Mouse (Mus musculus) midbrain, embryonic 14.5 days (tissue): ENCODE data around the gene Stard13. TPM values are rescaled to one million over a fixed set of nuclear protein-coding genes. Genes with fewer than 3 reads are reported as not detected.

Experiments
- ATAC-seq: fragments of 200-750 bp; cut with Nextera tagmentation; 2 replicates; pipeline ENCODE4 v1.8.0; 2017; ENCODE audit warnings: moderate number of reproducible peaks, moderate library complexity; ENCODE audit not compliant: low FRiP score, low TSS enrichment
- DNase-seq: peaks from one replicate; pipeline ENCODE4 v3.0.0-alpha.2; 2015
- H3K27ac ChIP-seq: fragments of 300-500 bp; sonication (generic); replicated peaks from 2 replicates; pipeline ENCODE4 v1.5.1; 2014; ENCODE audit warnings: mild to moderate bottlenecking, low read depth, low read length, moderate library complexity
- H3K27me3 ChIP-seq: fragments of 300-500 bp; sonication (generic); 2 replicates; pipeline ENCODE4 v1.6.1; 2014; ENCODE audit warnings: low read length, control low read depth, mixed read lengths; ENCODE audit not compliant: control insufficient read depth, insufficient read depth
- H3K36me3 ChIP-seq: fragments of 300-500 bp; sonication (generic); 2 replicates; pipeline ENCODE4 v1.6.1; 2014; ENCODE audit warnings: low read length, control low read depth; ENCODE audit not compliant: control insufficient read depth, insufficient read depth
- H3K4me1 ChIP-seq: fragments of 300-500 bp; sonication (generic); 2 replicates; pipeline ENCODE4 v1.6.1; 2014; ENCODE audit warnings: mild to moderate bottlenecking, antibody characterized with exemption, low read length, control low read depth; ENCODE audit not compliant: control insufficient read depth, insufficient read depth
- H3K4me2 ChIP-seq: fragments of 300-500 bp; sonication (generic); 2 replicates; pipeline ENCODE4 v1.6.1; 2014; ENCODE audit warnings: mild to moderate bottlenecking, low read length, moderate library complexity
- H3K4me3 ChIP-seq: fragments of 300-500 bp; sonication (generic); replicated peaks from 2 replicates; pipeline ENCODE4 v1.5.1; 2014; ENCODE audit warnings: low read depth, low read length
- H3K9ac ChIP-seq: fragments of 300-500 bp; sonication (generic); replicated peaks from 2 replicates; pipeline ENCODE4 v1.6.1; 2014; ENCODE audit warnings: mild to moderate bottlenecking, low read length, moderate library complexity
- H3K9me3 ChIP-seq: fragments of 300-500 bp; sonication (generic); 2 replicates; pipeline ENCODE4 v1.6.1; 2016; ENCODE audit warnings: low read length, control low read depth, mixed read lengths; ENCODE audit not compliant: control insufficient read depth
- WGBS: fragments of 180-500 bp; shearing (Covaris S2); extraction: QIAGEN DNeasy Blood & Tissue Kit; methylation state at CpG from one replicate; pipeline ENCODE4 v1.1.7; 2014; 5-methylcytosine and 5-hydroxymethylcytosine counted together
- polyA plus RNA-seq: library from polyadenylated mRNA; unstranded; fragments of >200 nt; fragmentation: Nextera tagmentation; extraction: Ambion mirVana; gene quantifications from 2 replicates; pipeline ENCODE4 v1.2.1, GENCODE M21; 2014

Gene Stard13
- polyA plus RNA-seq, 1 experiment from 2014 or later = 2.8 TPM

GRCm38 (mm10) chr5:151020831-151021230, 212.8 kb downstream of the Stard13 start:
- ATAC-seq (no peak), DNase-seq (no peak)
- no peaks in the 10 kb centered on the region for H3K9me3 ChIP-seq
- no peaks in the 10 kb centered on the region for H3K27me3 ChIP-seq
- H3K9ac ChIP-seq = no peak overlapping the region
- 85% methylated on average over 14 of the region's 14 CpGs for WGBS
- no peak overlapping the region for H3K4me3 ChIP-seq
- H3K36me3 ChIP-seq = no peaks in the 10 kb centered on the region
- 0 out of 2 replicates have a peak, but pooled peaks cover 2% of the 10 kb centered on the region for H3K4me1 ChIP-seq
- no peak overlapping the region for H3K4me2 ChIP-seq
- H3K27ac ChIP-seq = no peak overlapping the region

DNA sequence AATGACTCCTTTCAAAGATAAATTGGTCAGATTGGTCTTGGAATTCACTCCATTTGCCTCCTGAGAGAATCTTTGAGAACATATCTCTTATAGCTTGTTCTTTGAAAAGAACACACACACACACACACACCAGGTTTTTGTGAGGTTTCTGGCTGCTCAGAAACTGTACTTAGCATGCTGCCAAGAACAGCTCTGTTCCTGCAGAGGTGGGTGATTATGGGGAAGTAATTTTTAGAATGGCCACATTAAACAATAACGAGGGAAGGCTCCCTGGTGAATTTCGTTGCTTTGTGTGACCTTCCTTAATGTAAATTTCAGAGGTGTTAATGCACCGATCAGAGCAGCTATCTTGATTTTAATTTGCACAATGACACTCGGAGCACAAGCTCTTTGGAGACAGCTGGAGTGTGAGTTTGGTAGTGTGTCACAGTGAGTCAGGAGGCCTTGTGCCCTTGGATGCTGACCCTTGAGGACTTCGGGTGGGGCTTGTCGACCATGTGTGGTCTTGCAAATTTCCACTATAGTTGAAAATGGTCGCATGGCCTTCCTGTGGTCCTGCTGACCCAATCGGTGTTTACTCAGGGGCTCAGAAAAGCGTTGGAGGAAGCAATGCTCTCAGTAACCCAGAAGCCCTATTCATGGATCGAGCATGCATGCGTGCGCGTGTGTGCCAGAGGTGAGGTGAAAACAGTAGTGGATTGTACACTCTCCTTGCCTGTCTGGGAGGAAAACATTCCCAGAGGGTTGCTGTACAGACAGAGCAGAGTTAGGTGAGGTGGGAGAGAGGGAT, 213.4 kb downstream of the Stard13 start:
- 77% methylated on average over 13 of the region's 13 CpGs for WGBS
- Histone ChIP-seq H3K4me3 (no peak overlapping the region), H3K9ac (no peak overlapping the region), H3K9me3 (no peaks in the 10 kb centered on the region), H3K4me2 (no peak overlapping the region), H3K36me3 (no peaks in the 10 kb centered on the region), H3K27me3 (no peaks in the 10 kb centered on the region), H3K4me1 (0 out of 2 replicates have a peak, but pooled peaks cover 2% of the 10 kb centered on the region), H3K27ac (no peak overlapping the region)
- ATAC-seq (no peak), DNase-seq (no peak)

- DNase-seq (no peak), ATAC-seq (no peak)
- Histone ChIP-seq H3K36me3 (no peaks in the 10 kb centered on the region), H3K9me3 (no peaks in the 10 kb centered on the region), H3K27ac (no peak overlapping the region), H3K4me2 (no peak overlapping the region), H3K4me3 (no peak overlapping the region), H3K9ac (no peak overlapping the region), H3K4me1 (0 out of 2 replicates have a peak, but pooled peaks cover 2% of the 10 kb centered on the region), H3K27me3 (no peaks in the 10 kb centered on the region)
- 74% methylated on average over 5 of the region's 5 CpGs for WGBS
Observed at GRCm38 (mm10) chr5:151018959-151019358, 214.7 kb downstream of the Stard13 start.

GRCm38 (mm10) chr5:151018450-151018849, 215.2 kb downstream of the Stard13 start:
- Histone ChIP-seq H3K4me1 (0 out of 2 replicates have a peak, but pooled peaks cover 2% of the 10 kb centered on the region), H3K27ac (no peak overlapping the region), H3K4me3 (no peak overlapping the region), H3K27me3 (no peaks in the 10 kb centered on the region), H3K9me3 (no peaks in the 10 kb centered on the region), H3K9ac (no peak overlapping the region), H3K36me3 (no peaks in the 10 kb centered on the region), H3K4me2 (no peak overlapping the region)
- DNase-seq = no peak
- WGBS = 72% methylated on average over 5 of the region's 5 CpGs
- ATAC-seq = no peak

- no peak overlapping the region for H3K9ac ChIP-seq
- no peaks in the 10 kb centered on the region for H3K4me1 ChIP-seq
- H3K36me3 ChIP-seq = no peaks in the 10 kb centered on the region
- no peak overlapping the region for H3K27ac ChIP-seq
- no peak overlapping the region for H3K4me3 ChIP-seq
- H3K27me3 ChIP-seq = no peaks in the 10 kb centered on the region
- WGBS = 72% methylated on average over 1 of the region's 1 CpGs
- no peak overlapping the region for H3K4me2 ChIP-seq
- no peak for ATAC-seq
- DNase-seq = no peak
- no peaks in the 10 kb centered on the region for H3K9me3 ChIP-seq
Observed at GRCm38 (mm10) chr5:151004216-151004755, 229.3 kb downstream of the Stard13 start.

DNA sequence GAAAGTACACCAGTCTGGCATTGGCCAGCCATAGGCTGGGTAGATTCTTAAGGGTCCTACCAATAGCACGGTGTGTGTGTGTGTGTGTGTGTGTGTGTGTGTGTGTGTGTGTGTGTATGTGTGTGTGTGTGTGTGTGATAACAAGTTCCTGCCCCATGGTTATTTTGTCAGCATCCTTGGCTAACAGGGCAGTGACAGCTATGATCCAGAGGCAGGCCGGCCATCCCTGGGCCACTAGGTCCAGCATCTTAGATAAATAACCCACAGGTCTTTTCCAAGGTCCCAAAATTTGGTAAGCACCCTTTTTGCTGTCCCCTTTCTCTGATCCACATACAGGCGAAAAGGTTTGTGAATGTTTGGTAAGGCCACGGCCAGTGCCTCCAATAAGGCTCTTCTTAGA, 231.6 kb downstream of the Stard13 start:
- H3K4me2 ChIP-seq = no peak overlapping the region
- WGBS = 97% methylated on average over 4 of the region's 4 CpGs
- no peaks in the 10 kb centered on the region for H3K36me3 ChIP-seq
- DNase-seq = no peak
- no peaks in the 10 kb centered on the region for H3K4me1 ChIP-seq
- no peak for ATAC-seq
- no peaks in the 10 kb centered on the region for H3K9me3 ChIP-seq
- H3K27ac ChIP-seq = no peak overlapping the region
- H3K9ac ChIP-seq = no peak overlapping the region
- H3K27me3 ChIP-seq = no peaks in the 10 kb centered on the region
- H3K4me3 ChIP-seq = no peak overlapping the region

DNA sequence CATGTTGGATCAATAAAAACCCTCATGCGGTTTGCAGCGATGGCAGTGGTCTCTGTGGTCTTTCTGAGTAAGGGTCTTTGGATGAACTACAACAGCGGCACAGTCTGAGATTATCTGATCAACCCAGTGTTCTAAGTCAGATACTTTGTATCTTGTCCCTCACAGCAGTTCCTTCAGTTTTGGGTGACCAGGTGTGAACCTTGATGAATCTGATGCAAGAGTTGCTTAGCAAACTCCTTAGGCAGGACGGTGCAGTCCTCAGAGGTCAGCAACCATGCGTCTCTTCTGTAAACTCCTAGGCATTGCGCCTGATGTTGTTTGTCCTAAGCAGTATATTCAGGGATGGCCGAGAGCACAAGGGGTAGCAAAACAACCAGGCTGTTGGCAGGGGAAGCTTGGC, 232.5 kb downstream of the Stard13 start:
- Histone ChIP-seq H3K27me3 (no peaks in the 10 kb centered on the region), H3K9me3 (no peaks in the 10 kb centered on the region), H3K4me1 (no peaks in the 10 kb centered on the region), H3K27ac (no peak overlapping the region), H3K9ac (no peak overlapping the region), H3K4me2 (no peak overlapping the region), H3K4me3 (no peak overlapping the region), H3K36me3 (no peaks in the 10 kb centered on the region)
- WGBS = 91% methylated on average over 7 of the region's 7 CpGs
- no peak for ATAC-seq
- DNase-seq = no peak

- ATAC-seq = no peak
- H3K4me3 ChIP-seq = no peak overlapping the region
- 90% methylated on average over 2 of the region's 2 CpGs for WGBS
Observed at GRCm38 (mm10) chr5:150996586-150996985, 237.1 kb downstream of the Stard13 start.

DNA sequence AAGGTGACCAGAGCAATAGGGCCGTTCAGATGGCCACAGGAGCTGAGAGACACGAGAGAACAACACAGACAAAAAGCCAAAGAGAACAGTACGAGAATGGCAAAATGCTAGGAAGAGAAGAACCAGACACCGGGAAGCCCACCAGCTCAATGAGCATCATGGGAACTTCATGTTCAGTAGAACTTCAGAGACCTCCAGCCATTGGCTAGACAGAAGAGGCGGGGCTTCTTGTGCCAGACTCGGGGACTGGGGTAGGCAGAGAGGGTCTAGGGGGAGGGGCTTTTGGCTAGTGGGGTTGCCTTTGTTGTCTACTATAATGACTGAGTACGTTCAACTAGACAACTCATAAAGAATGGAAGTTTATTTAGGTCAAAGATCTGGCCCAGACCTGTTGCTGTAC, 239.5 kb downstream of the Stard13 start:
- Histone ChIP-seq H3K4me3 (no peak overlapping the region), H3K4me1 (no peaks in the 10 kb centered on the region), H3K27ac (no peak overlapping the region), H3K36me3 (no peaks in the 10 kb centered on the region), H3K4me2 (no peak overlapping the region), H3K9me3 (no peaks in the 10 kb centered on the region), H3K9ac (no peak overlapping the region), H3K27me3 (no peaks in the 10 kb centered on the region)
- 89% methylated on average over 7 of the region's 7 CpGs for WGBS
- ATAC-seq (no peak), DNase-seq (no peak)

More at GRCm38 (mm10) chr5:150996586-150996985, 237.1 kb downstream of the Stard13 start:
- Histone ChIP-seq H3K27ac (no peak overlapping the region), H3K4me1 (no peaks in the 10 kb centered on the region), H3K4me2 (no peak overlapping the region), H3K9ac (no peak overlapping the region), H3K9me3 (no peaks in the 10 kb centered on the region), H3K36me3 (no peaks in the 10 kb centered on the region), H3K27me3 (no peaks in the 10 kb centered on the region)
- DNase-seq = no peak
